Mouse (Mus musculus): ENCODE measurements at regions not wholly inside any gene's neighbourhood (a gene's known extent, or its start where the extent isn't known, plus 50 kb on each side); places are given as distances from the start of the nearest gene placed in this dataset.
"Not testable (repeated sequence)": the region's sequence is repeated elsewhere in the genome, so short reads cannot be mapped to it uniquely, and the experiment has no call there.

GRCm38 (mm10) chr17:52315456-52315855, 287.1 kb upstream of the Kcnh8 start:
- TF ChIP-seq GATA1 (IDR thresholded peaks at IDR 0.05; ENCODE audit: borderline replicate concordance, low read length); FLI1 (IDR thresholded peaks at IDR 0.05; ENCODE audit: low read length): not testable (repeated sequence)
